Mouse (Mus musculus) urinary bladder, postnatal 4 days (tissue): ENCODE data around the gene Lgi4.

Experiments used
- DNase-seq, 2 experiments: peaks; one replicate each; pipeline ENCODE4 v3.0.0; 2021 to 2022; ENCODE audit warnings: low spot score in 2 of 2

The Lgi4 gene

DNA sequence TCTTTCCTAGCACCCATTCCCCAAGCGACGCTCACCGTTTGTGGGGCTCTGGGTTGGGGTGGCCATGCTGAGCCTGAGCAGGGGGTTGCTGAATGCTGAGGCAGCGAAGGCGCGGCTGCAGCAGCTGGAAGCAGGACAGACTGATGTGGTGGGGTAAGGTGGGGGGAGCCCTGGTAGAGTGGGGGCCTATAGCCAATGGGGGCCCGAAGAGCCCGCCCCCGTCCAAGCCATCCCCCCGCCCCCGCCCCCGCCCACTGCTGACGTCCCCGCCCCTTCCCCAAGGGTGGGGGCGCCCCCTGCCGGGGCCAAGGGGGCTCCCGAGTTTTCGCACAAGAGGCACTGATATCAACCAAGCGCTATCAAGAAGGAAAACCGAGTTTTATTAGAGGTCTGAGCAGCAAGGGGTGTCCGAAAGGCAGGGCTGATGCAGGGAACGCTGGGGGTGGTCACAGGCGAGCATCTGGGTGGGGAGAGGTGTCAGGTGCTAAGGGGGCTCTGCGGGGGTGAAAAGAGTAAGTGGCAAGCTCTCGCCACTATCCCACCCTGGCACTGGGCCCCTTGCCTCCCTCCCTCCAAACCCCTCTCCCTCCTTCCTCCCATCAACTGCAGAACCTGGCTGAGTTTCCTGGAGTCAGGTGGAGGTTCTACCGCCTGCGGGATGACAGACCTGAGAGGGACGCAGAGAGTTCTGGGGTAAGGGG, 7.7 kb upstream of the Lgi4 start, which contains the start of gene Fxyd7:
Gene Fxyd7 (minus strand): TSS at position 147 of the 701 bp plus-strand sequence.
- DNase-seq = no peak

DNA sequence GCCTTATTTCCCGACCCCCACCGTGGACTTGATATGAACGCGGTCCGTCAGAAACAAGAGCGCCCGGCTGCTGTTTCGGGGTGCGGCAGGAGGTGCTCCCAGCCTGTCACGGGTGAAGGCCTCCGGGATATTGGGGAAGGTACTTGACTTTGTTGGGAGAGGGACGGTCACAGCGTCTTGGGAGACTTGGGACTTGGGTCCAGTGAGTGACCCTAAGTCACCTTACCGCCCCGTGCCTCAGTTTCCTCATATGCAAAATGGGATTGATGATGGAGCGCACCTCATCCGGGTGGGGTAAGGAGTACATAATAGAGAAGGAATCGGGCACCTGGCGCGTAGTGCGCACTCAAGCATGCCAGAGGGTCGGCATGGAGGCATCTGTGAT, 6.9 kb upstream of the Lgi4 start:
- DNase-seq = no peak

DNA sequence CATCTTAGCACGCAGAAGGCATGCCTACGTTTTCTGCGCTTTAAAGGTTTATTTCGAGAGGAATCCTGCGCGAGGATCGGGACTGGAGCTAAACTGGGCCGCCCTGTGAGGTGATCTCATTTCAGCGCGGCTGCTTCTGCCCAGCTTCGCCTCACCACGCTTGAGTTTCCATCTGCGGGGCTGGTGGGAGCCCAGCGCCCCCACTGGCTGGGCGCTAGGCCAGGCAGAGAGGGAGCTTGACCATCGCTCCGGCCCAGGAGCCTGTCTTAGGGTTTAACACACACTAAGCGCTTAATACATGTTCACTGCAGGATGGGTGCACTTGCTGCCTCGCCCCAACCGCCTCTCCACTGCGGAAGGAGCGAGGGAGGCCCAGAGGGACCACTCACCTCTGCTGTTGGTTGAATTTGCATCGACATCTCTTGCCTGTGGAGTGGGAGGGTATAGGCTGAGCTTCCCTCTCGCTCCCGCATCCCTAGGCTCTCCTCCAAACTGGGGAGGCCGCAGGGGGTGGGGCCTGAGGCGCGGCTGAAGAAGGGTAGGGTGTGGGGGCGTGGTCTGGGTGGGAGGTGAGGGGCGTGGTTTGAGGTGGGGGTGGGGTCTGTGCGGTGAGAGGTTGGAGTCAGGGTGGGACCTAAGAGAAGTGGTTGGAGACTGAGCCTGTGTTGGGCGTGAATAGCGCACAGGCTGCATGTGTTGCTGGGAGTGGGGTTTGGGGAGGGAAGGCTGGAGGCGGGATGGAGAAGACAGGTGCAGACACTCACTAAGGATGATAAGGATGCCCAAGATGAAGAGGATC, 6.3 kb upstream of the Lgi4 start:
- DNase-seq = no peak

DNA sequence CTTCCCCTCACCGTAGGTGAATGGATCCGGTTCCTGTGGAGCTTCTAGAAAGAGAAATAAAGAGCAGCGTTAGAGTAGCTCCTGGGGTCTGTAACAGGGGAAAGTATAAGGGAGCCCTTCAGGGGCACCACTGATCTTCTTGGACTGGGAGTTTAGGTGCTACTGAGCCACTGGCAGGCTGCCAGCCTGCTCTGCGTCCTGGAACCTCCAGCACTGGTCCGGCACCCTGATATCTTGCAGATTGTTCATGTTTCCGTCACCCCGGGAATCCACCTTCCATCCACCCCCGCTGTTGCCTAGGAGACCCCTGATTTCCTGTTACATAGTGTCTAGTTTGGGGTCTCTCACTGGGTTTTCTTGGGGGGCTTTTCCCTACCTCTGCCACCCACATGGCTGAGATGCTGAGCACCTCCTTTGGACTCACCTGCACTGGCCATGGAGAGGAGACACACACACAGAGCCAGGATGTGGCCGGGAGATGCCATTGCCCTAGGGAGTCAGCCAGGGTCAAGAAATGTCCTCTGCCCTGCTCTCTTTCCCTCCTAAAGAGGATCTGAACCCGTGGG, 5.2 kb upstream of the Lgi4 start:
- DNase-seq = no peak

DNA sequence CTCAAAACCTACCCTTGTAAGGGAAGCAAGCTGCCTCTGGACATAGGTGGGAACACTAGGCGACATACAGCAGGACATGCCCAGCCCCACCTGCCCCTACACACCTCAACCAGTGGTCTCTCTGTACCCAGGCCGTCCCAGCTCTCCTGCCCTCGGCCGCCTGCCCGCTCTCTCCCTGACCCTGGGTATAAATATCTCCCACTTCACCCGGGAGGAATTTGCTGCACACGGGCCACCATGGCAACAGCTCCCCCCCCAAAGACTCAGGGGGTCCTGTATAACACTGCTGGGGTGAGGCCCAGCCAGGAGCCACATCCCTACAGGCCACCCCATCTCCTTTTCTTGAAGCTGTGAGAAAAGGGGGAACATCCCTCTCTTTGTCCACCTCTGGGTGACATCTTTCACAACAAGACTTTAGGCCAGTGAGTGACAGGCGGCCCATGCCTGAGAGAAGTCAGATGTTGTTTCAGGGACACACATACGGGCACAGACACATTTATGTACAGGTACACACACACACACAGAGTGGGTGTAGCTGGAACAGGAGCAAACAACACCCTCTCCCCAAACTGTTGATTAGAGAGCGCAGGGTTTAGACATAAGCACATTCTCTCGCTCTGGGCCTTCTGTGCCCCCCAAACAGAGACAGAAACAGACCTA, 4.4 kb upstream of the Lgi4 start:
- no peak for DNase-seq

DNA sequence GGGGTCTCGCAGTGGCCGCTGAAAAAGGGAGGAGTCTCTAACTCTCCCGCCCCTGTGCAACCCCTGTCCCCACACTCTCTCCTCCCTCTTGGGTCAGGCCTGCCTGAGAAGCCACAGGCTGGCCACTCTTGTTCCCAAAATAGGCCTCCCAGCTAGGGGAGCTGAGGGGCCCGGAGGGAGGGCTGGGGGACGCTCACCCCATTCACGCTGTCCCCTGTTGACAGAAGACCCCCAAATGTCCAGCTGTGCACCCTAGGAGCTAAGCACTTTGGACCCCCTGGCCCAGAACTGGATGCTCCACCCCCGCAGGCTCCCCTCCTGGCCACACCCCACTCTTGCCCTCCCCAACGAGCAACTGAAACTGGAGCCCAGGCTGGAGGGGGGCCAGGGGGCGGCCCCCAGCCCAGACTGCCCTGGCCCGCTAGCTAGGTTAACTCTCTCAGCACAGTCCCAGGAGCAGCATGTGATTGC, 3.8 kb upstream of the Lgi4 start:
- DNase-seq = peak; percentile 91

DNA sequence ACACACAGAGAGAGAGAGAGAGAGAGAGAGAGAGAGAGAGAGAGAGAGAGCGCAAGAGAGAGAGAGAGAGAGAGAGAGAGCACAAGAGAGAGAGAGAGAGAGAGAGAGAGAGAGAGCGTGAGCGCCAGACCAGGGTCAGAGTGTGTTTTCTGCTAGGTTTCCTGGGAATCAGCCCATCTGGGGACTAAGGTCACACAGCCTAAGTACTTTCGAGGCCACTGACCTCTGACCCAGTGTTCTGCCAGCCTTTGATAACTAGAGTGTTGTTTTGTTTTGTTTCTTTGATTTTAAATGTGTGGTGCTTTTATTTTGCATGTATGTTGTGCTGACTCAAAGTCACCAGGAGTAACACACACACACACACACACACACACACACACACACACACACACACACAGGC, 3.3 kb upstream of the Lgi4 start:
- no peak for DNase-seq

DNA sequence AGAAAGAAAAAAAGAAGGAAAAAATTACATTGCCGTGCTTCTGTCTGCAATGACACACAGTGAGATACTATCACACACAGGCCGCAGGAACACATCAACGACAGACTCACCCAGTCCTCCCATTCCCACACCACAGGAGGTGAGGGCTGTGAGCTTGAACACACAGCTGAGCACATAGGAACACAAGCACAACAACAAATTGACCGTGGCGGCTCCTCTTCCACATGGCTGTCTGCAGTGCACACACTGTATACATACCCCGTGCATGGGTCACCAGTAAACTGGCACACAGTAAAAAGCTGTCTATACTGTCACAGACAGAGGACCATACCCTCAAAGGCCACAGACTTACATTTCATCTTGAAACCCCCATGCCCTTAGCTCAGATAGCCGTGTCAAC, 2.7 kb upstream of the Lgi4 start:
- no peak for DNase-seq

DNA sequence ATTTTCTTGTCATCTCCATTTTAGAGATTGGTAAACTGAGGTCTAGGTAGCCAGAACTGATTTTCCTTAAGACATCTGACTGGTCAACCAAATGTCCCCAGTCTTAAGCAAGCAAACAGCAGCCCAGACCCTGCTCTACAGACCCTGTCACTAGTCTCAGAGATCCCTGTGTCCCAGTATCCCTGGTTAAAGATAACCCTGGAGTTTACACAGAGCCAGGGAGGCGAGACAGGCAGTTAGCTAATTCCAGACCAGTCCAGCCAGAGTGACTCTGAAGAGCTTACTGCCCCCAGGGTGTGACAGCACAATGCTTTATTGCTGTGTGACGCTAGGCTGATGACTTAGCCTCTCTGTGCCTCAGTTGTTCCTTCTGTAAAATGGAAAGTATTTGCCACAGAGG, 2.1 kb upstream of the Lgi4 start, which contains the start of gene Fxyd1:
Gene Fxyd1 (minus strand): TSS at position 129 of the 400 bp plus-strand sequence.
- no peak for DNase-seq

DNA sequence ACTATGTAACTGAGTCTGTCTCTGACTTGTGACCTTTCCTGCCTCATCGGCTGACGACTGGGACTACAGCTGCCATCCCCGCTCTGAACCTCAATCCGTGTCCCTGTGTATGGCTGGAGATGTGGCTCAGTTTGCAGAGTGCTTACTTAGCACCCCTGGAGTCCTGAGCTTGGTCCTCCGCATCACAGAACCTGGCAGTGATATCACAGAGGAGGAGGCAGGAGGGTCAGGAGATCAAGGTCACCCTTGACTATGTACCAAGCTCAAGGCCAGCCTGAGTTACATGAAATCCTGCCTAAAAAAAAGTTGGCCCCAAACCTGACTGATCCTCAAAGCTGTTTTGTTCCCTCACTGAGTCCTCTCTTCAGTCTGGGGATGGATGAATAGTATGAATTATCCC, 1.4 kb upstream of the Lgi4 start:
- DNase-seq = no peak

DNA sequence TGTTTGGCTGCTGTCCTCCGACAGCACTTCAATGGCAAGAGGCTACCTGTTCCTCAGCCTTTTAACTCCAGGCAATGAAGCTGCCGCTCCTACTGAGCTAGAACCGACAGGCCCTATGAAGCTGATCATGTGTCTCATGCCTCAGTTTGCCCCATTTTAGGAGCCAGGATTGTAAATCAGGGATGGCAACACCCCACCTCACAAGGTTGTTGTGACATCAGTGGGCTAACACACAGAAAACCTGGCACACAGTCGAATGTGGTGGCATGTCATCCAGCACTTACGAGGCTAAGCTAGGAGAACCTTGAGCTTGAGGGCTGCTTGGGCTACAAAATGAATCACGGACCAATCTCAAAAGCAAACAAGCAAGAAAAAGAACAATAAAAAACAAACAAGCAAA, 931 bp upstream of the Lgi4 start:
- no peak for DNase-seq

DNA sequence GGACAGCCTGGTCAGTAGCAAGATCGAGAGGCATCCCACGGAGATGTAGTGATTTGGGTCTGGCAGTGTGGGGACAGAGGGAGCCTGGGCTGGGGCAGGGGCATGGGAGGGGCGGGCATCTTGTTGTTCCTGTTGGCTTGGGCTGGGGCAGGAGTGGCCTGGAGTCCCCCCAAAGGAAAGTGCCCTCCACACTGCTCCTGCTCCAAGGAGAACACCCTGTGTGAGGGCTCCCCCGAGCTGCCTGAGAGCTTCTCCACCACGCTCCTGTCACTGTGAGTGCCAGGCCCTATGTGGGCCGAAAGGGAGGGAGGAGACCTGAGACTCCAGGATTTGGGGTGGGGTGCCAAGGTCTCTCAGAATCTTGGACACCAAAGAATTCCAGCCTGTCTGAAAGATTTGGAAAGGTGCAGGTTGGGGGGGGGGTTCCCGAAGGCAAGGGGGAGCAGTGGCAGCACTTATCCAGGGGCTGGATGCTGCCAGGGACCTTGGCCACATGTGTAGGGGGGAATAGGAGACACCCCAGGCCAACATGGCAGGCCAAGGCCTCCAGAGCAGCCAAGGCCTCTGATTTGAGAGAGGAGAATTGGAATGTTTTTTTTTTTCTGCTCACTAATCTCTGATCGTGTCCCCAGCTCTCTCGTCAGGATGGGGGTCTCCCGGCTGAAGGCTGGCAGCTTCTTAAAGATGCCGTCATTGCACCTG, 928 bp downstream of the Lgi4 start:
- DNase-seq = no peak

DNA sequence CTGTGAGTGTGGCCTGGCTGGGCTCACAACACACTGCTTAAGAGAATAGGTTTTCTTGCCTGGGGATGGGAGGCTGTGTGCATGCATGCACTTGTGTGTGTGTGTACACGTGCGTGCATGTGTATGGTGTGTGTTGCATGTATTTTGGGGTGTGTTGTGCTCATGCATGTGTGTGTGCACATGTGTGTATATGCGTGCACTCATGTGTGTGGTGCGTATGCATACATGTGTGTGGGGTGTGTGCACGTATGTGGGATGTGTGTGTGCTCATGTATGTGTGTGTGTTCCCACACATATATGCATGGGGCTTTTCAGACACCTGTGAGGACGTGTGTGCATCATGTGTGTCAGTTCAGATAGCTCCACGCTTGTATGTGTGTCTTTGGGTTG, 1.5 kb downstream of the Lgi4 start:
- no peak for DNase-seq

DNA sequence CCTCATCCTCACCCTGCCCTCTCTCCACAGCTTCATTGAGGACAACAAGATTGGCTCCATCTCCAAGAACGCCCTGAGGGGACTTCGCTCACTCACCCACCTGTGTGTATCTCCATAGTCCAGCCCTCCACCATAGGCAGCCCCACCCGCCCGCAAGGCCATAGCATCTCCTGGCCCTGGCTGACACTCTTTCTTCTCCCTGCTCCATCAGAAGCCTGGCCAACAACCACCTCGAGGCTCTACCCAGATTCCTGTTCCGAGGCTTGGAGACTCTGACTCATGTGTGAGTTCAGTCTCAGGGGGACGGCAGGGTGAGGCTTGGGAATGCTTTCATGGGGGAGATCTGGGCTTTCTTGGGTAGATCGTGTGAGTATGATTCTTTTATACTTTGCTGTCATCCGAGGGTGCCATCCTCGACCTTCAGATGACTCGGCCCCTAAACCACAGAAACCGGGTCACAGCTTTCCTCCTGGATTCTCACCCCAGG, 4.0 kb downstream of the Lgi4 start:
- DNase-seq = no peak

DNA sequence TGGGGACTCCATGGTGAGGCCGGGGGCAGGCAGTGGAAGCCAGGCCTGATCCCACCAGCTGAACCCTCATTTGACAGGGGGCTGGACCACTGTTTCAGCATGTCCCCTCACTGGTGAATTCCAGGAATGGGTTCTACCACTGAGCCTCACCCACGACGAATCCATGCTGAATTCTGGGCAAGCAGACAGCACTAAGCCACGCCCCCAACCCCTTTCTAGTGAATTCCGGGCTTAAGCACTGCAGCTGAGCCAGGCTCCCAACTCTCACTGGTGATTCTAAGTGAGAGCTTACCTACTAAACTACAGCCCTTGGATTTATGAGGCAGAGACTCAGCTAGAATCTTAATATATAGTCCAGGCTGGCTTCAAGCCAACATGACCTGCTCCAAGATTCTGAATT, 8.7 kb downstream of the Lgi4 start:
- peak; percentile 58 to 78 for DNase-seq

DNA sequence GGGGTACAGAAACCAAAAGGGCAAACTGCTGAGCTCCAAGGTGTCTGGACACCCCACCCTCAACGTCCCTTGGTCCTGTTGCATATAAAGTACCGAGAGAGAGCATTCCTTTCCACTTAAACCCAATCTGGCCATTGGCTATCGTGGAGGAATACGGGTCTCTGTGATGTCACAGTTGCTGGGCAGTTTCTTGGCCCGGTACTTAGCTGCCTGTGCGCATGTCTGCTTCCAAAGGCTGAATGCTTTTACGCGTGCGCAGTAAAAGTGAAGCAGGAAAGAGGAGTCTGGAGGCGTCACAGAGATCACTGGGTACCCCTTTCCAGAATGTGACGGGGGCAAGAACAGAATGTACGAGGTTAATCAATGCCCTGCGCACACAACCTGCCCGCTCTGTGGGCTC, 10.3 kb downstream of the Lgi4 start:
- no peak for DNase-seq

DNA sequence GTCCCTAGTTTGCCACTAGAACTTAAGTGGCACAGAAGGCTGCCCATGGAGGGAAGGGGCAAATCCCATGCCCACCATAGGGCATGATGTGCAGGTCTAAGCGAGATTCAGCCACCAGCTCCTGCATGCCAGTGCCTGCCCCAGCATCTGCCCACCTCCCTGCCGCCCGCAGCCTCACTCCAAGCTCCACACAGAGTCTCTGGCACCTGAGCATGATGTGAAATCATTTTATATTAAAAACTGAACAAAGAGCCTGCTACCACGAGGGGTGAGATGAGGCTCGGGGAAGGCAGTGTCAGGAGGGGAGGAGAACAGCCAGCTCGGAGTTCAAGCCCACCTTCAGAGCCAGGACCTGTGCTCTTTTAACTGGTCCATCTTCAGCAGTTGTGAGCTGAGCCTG, 11.2 kb downstream of the Lgi4 start:
- no peak for DNase-seq

DNA sequence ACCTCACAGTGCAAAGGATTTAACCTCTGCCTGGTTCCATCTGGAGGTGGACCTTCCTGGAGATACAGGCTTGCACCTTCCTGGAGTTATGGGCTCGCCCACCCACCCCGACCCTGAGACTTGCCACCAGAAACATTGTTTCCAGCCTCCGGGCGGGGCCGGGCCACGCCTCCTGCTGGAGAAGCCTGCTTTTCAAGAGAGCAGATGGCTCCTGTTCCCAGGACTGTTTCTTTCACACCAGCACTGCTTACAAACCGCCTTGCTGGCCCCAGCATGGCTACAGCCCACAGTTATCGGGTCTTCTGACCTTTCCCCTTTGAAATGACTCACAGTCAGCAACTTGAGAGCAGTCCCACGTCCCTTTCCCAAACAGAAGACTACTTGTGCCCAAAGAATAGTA, 13.2 kb downstream of the Lgi4 start:
- DNase-seq = no peak

DNA sequence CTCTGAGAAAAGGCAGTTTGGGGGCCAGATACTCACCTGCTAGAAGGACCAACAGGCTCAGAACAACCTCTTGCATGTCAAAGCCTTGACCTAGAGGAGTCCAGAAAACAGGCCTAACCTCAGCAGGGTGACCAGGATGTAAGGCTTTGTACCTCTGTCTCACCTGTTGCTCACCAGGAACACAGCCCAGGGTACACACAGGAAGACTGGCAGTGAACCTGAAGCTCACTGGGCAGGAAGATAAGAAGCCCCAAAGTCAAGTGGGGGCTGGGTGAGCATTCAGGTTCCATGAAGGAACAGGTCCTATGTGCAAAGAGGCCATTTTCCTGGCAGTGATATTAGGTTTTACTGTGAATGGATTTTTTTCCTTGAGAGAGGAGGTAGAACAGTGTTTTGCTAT, 14.4 kb downstream of the Lgi4 start:
- no peak for DNase-seq

DNA sequence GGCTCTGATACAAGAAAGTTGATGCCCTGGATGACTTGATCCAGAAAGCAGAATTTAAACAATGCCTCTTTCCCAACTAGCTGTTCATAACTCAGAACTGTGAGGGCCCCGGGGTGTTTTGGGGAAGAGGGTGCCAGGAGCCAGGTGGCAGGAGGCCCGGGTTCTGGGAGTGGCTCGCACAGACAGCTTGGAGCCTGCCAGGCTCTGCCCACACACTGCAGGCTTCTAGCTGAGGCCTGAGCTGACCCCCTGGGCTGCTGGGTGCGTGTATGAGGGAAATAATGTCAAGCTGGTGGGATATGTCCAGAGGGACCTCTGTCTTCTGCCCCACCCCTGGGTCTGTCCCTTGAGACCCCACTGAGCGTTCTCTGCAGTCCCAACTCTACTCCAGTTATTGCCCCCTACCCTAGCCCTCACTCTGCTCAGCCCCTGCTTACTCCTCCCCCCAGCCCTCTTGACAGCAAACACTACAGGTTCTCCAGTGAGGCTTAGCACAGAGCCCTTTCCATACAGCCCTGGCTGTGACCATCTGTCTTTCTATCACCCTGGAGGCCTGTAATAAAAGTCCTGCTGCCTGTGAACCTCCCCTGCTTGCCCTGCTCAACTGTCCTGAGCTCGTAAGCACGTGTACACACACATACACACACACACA, 15.0 kb downstream of the Lgi4 start:
- DNase-seq = no peak

DNA sequence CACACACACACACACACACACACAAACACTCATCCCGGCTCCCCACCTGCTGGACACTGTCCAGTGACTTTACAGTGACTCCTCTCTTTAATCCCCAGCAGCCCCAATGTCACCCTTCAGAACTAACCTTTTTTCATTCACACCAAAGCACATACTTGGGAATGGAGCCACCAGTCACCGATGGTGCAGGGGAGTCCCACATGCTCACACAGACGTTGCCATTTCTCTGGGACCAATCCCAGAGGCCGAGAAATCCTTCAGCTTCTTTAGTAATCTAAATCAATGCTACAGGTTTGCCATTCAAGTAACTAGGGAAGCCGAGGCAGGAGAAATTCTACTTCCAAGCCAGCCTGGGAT, 15.5 kb downstream of the Lgi4 start:
- no peak for DNase-seq
